Mouse (Mus musculus) CD4-positive, CD25-positive, alpha-beta regulatory T cell, adult 4 months (primary cell): Measurements from ENCODE around the gene Zfp955a. TPM values are rescaled to one million over a fixed set of nuclear protein-coding genes. Genes with fewer than 3 reads are reported as not detected.
"Not testable (repeated sequence)": the region's sequence is repeated elsewhere in the genome, so short reads cannot be mapped to it uniquely, and the experiment has no call there.

Experiments used
- ATAC-seq: one replicate; pipeline ENCODE4 v1.8.0; 2017
- polyA plus RNA-seq, 2 experiments: library from polyadenylated mRNA; unstranded; fragments of 100-300 nt; shearing (Covaris generic); gene quantifications; one replicate each; pipeline ENCODE4 v1.2.1; 2017

The Zfp955a gene
- 10 to 100 TPM; 15.6 to 15.7 TPM for polyA plus RNA-seq

- peak; percentile 99 for ATAC-seq
Measured at GRCm38 (mm10) chr17:33254530-33255318, at the start of gene Zfp955a. Gene Zfp955a (minus strand): TSS chr17:33255145.

DNA sequence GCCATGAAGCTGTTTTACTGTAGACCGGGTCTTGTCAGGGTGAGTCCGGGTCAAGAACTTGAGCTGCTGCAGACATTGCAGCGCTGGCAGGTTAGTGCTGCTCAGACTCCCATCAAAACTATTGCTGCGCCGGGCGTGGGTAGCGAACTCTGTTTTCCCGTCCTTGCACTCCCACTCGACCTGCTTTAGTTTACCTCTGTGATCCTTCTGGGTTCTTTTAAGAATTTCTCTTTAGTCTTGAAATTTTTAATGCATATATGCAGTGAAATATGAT lies 34.9 kb upstream of the Zfp955a start:
- ATAC-seq: not testable (repeated sequence)

DNA sequence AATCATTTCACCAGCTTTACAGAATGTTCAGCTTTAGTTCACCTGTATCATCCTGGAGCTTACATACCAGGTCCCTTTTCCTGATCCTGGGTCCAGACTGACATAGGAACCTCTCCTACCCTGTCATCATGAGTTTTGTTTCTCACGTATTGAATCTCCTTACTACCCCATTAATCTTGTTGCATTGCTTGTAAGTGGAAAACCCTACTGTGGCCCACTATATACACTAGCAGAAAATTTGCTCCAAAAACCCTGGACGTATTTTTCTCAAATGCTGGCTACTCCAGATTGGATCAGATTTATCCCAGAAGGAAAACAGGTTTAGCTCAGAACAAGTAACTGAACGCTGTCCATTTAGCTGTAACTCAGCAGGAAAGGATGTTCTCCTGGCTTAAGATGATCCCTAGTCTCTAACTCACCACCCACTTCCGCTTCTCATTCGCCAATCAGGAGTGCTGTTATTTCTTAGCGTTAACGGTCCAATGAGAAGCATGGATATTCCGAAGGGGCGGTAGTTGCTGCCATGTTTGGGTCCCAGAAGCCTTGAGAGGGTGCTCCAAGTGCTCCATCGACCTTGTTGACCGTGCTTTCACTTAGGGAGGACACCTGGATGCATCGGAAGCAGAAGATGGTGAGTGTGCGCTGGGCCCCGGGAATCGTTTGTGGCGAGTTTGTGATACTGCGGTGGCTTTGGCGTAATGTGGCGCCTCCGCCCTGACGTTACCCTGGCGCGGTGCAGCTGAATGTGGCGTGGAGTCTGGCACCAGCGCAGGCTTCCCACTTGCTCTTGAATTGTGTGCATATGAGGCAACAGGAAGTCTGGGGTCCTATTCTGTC lies 34.3 kb upstream of the Zfp955a start, which contains the start of gene Zfp955b:
Zfp955b (plus strand) TSS at position 506 of the 837 bp plus-strand sequence.
- peak; percentile 100 for ATAC-seq

DNA sequence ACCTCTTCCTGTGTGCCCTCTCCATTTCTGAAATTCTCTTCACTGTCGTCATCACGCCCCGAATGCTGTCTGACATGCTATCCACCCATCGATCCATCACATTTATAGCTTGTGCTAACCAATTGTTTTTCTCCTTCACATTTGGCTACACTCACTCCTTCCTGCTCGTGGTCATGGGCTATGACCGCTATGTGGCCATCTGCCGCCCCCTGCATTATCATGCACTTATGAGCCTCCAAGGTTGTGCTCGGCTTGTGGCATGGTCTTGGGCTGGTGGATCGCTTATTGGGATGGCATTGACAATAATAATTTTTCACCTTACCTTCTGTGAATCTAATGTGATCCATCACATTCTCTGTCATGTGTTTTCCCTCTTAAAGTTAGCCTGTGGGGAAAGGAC lies 14.0 kb upstream of the Zfp955a start:
- ATAC-seq: no peak

- ATAC-seq: no peak
Measured at GRCm38 (mm10) chr17:33264376-33264775, 9.4 kb upstream of the Zfp955a start, which contains the start of gene Olfr63. Gene Olfr63 (plus strand): TSS chr17:33264676.

DNA sequence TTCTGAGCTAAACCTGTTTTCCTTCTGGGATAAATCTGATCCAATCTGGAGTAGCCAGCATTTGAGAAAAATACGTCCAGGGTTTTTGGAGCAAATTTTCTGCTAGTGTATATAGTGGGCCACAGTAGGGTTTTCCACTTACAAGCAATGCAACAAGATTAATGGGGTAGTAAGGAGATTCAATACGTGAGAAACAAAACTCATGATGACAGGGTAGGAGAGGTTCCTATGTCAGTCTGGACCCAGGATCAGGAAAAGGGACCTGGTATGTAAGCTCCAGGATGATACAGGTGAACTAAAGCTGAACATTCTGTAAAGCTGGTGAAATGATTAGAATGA lies 343 bp upstream of the Zfp955a start:
- not testable (repeated sequence) for ATAC-seq

DNA sequence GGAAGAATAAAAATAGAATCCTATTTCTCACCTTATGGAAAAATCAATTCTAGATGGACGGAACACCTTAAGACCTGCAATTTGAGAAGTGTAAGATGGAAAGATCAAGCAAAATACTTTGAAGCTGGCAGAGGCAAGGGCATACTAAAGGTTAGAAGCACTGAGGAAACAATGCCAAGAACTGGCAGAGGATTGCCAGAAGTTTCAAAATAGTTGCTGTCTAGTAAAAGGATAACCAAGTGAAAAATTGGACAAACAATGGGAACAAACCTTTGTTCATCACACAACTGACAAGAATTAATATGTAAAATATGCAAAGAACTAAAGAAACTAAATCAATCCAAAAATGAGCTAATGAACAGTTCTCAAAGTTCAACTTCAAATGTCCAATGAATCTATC lies 18.3 kb downstream of the Zfp955a start:
- not testable (repeated sequence) for ATAC-seq

DNA sequence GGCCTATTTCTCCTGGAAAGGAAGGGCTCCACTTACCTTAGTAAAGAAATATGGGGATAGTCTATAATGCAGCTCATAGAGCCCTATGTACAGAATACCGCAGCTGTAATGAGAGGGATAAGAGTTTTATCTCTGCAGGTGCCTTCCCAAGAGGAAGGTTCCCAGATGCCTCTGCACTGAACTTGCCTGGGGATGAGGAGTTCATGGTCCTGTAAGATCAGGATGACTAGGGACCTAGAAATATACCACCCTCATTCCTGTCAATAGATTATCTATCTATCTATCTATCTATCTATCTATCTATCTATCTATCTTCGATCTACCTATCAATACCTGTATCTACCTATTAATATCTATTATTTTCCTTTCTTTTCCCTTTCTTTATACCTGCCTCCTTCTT lies 33.4 kb downstream of the Zfp955a start, which contains the start of gene Olfr1564:
Olfr1564 (minus strand) TSS at position 101 of the 400 bp plus-strand sequence.
- no peak for ATAC-seq

DNA sequence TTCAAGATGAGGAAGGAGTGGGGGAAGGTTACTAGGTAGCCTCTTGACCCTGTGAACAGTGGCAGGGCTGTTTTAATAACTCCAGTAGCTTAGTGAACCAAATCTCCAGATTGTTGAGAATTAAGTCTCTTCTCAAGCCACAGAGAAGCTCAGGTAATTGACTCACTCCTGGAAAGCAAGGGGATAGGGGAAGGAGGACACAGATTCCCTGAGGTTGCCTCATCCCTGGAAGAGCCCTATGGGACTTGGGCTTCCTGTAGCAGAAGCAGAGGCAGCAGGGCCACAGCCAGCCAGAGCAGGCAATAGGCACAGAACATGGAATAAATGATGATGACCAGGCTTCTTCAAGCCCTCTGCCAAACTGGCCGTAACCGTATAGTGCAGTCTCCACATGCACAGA lies 63.9 kb downstream of the Zfp955a start, which contains the start of gene Olfr239:
Olfr239 (plus strand) TSS at position 301 of the 400 bp plus-strand sequence.
- not testable (repeated sequence) for ATAC-seq

Other genes with a start within 250 kb of the Zfp955a start
- gene Zfp763, start 221.7 kb downstream of the Zfp955a start, polyA plus RNA-seq: 1 to 10 TPM; 7.8 to 9.7 TPM
- not detected for gene 4921501E09Rik, start 187.1 kb downstream of the Zfp955a start, polyA plus RNA-seq
- gene Zfp563, start 165.8 kb downstream of the Zfp955a start, polyA plus RNA-seq: 1 to 10 TPM; 6.5 to 7.0 TPM
- not detected for gene Morc2b, start 115.5 kb downstream of the Zfp955a start, polyA plus RNA-seq
- gene Olfr55, start 86.7 kb downstream of the Zfp955a start, polyA plus RNA-seq: not detected
- gene Olfr239, start 63.8 kb downstream of the Zfp955a start, polyA plus RNA-seq: not detected
- not detected for gene Olfr1564, start 33.5 kb downstream of the Zfp955a start, polyA plus RNA-seq
- under 1 TPM in 1 of 2 experiments, not detected in 1; 0.05 TPM for gene Olfr63, start 9.5 kb upstream of the Zfp955a start, polyA plus RNA-seq
- 10 to 100 TPM; 10.1 to 12.6 TPM for gene Zfp955b, start 34.4 kb upstream of the Zfp955a start, polyA plus RNA-seq
- gene Zfp81, start 103.7 kb upstream of the Zfp955a start, polyA plus RNA-seq: 10 to 100 TPM in 1 of 2 experiments, 1 to 10 TPM in 1; 7.5 to 10.2 TPM
- gene Zfp101, start 139.5 kb upstream of the Zfp955a start, polyA plus RNA-seq: 10 to 100 TPM in 1 of 2 experiments, 1 to 10 TPM in 1; 7.1 to 10.2 TPM
- gene Actl9, start 177.8 kb upstream of the Zfp955a start, polyA plus RNA-seq: not detected